Mouse (Mus musculus) forelimb bud, embryonic 11.5 days (tissue): ENCODE data around the gene 1810010H24Rik.
"Not testable (repeated sequence)": the region's sequence is repeated elsewhere in the genome, so short reads cannot be mapped to it uniquely, and the experiment has no call there.

Experiments used
- DNase-seq: peaks from one replicate; pipeline ENCODE4 v3.0.0-alpha.2; 2012; ENCODE audit warnings: low read depth, low spot score

Gene 1810010H24Rik

GRCm38 (mm10) chr11:107025411-107026321 is at the start of gene 1810010H24Rik:
TSS of gene 1810010H24Rik (plus strand) at chr11:107025681.
- no peak for DNase-seq

- no peak for DNase-seq
Observed at GRCm38 (mm10) chr11:106976194-106976593, 49.3 kb upstream of the 1810010H24Rik start.

GRCm38 (mm10) chr11:106980455-106980854 is 45.0 kb upstream of the 1810010H24Rik start:
- DNase-seq = peak; percentile 78

GRCm38 (mm10) chr11:106981787-106982186 is 43.7 kb upstream of the 1810010H24Rik start:
- no peak for DNase-seq

GRCm38 (mm10) chr11:106982351-106982750 is 43.1 kb upstream of the 1810010H24Rik start:
- DNase-seq = no peak

GRCm38 (mm10) chr11:106985979-106986604 is 39.4 kb upstream of the 1810010H24Rik start:
- DNase-seq = not testable (repeated sequence)

GRCm38 (mm10) chr11:106987384-106987783 is 38.1 kb upstream of the 1810010H24Rik start:
- DNase-seq = no peak

GRCm38 (mm10) chr11:106994246-106995085 is 31.0 kb upstream of the 1810010H24Rik start:
- no peak for DNase-seq

- not testable (repeated sequence) for DNase-seq
Observed at GRCm38 (mm10) chr11:106996492-106996891, 29.0 kb upstream of the 1810010H24Rik start.

- no peak for DNase-seq
Observed at GRCm38 (mm10) chr11:106997976-106998375, 27.5 kb upstream of the 1810010H24Rik start.

- DNase-seq = peak; percentile 36
Observed at GRCm38 (mm10) chr11:106998651-106999150, 26.8 kb upstream of the 1810010H24Rik start.

GRCm38 (mm10) chr11:106999151-106999948 is 26.1 kb upstream of the 1810010H24Rik start, which contains the start of gene Kpna2:
TSS of gene Kpna2 (minus strand) at chr11:106999541.
- DNase-seq = peak; percentile 96

- DNase-seq = no peak
Observed at GRCm38 (mm10) chr11:106999949-107000513, 25.4 kb upstream of the 1810010H24Rik start.

- peak; percentile 53 for DNase-seq
Observed at GRCm38 (mm10) chr11:107001760-107002675, 23.5 kb upstream of the 1810010H24Rik start.

GRCm38 (mm10) chr11:107005538-107005937 is 19.9 kb upstream of the 1810010H24Rik start:
- DNase-seq = no peak

GRCm38 (mm10) chr11:107010447-107010846 is 15.0 kb upstream of the 1810010H24Rik start:
- DNase-seq = no peak

GRCm38 (mm10) chr11:107011171-107011570 is 14.3 kb upstream of the 1810010H24Rik start:
- DNase-seq = no peak

- no peak for DNase-seq
Observed at GRCm38 (mm10) chr11:107011669-107012323, 13.7 kb upstream of the 1810010H24Rik start.
